Mouse (Mus musculus) ES-E14 (cell line): ENCODE data around the gene Cd19. TPM values are rescaled to one million over a fixed set of nuclear protein-coding genes. Genes with fewer than 3 reads are reported as not detected.

Experiments used
- DNase-seq: peaks from one replicate; pipeline ENCODE4 v3.0.0-alpha.2; 2013; ENCODE audit warnings: low read depth, low spot score
- H3K27ac ChIP-seq: 2 replicates; pipeline ENCODE4 v1.5.1; 2012; ENCODE audit warnings: low read depth, mild to moderate bottlenecking, low read length, moderate library complexity, mixed read lengths; ENCODE audit not compliant: poor library complexity, insufficient read depth, severe bottlenecking
- H3K36me3 ChIP-seq: 2 replicates; pipeline ENCODE4 v1.6.1; 2012; ENCODE audit warnings: mild to moderate bottlenecking, low read length, moderate library complexity, mixed read lengths; ENCODE audit not compliant: control insufficient read depth, poor library complexity, insufficient read depth, severe bottlenecking
- H3K4me1 ChIP-seq, 2 experiments: fragments of 150-350 bp in 1 of 2; sonication (generic) in 1 of 2; 2 replicates each; pipeline ENCODE4 v1.6.1; 2012; ENCODE audit warnings: low read length in 2 of 2, mild to moderate bottlenecking in 1 of 2, mixed read lengths in 1 of 2; ENCODE audit not compliant: control insufficient read depth in 2 of 2, insufficient read depth in 2 of 2, poor library complexity in 1 of 2
- H3K4me3 ChIP-seq, 2 experiments: fragments of 150-350 bp in 1 of 2; sonication (generic) in 1 of 2; 2 replicates each; pipeline ENCODE4 v1.5.1; 2012; ENCODE audit warnings: low read length in 2 of 2, low read depth in 1 of 2, mild to moderate bottlenecking in 1 of 2, mixed read lengths in 1 of 2; ENCODE audit not compliant: insufficient read depth in 1 of 2, poor library complexity in 1 of 2, severe bottlenecking in 1 of 2
- H3K9ac ChIP-seq: 2 replicates; pipeline ENCODE4 v1.6.1; 2012; ENCODE audit warnings: low read depth, mild to moderate bottlenecking, low read length, mixed read lengths; ENCODE audit not compliant: poor library complexity, insufficient read depth, severe bottlenecking
- H3K9me3 ChIP-seq: fragments of 150-350 bp; sonication (generic); 2 replicates; pipeline ENCODE4 v1.6.1; 2012; ENCODE audit warnings: low read depth, mild to moderate bottlenecking, low read length; ENCODE audit not compliant: control insufficient read depth, insufficient read depth
- CHD2 ChIP-seq: IDR thresholded peaks from 2 replicates; pipeline ENCODE4 v1.6.1; 2014; ENCODE audit warnings: mild to moderate bottlenecking, low read depth, low read length, inconsistent platforms
- HCFC1 ChIP-seq: IDR thresholded peaks from 2 replicates; pipeline ENCODE4 v1.6.1; 2012; ENCODE audit warnings: low read length, inconsistent platforms, borderline replicate concordance; ENCODE audit not compliant: insufficient read depth
- MAFK ChIP-seq: IDR thresholded peaks from 2 replicates; pipeline ENCODE4 v1.6.1; 2014; ENCODE audit warnings: mild to moderate bottlenecking, low read depth, low read length, inconsistent platforms; ENCODE audit not compliant: insufficient read depth
- ZC3H11A ChIP-seq: IDR thresholded peaks from 2 replicates; pipeline ENCODE4 v1.6.1; 2012; ENCODE audit warnings: low read depth, mild to moderate bottlenecking, inconsistent platforms, low read length, borderline replicate concordance
- ZNF384 ChIP-seq: IDR thresholded peaks from 2 replicates; pipeline ENCODE4 v1.6.1; 2012; ENCODE audit warnings: low read depth, low read length, inconsistent platforms
- in situ Hi-C, 2 experiments: fragments of 600-800 bp; cut with MboI; formaldehyde crosslinking; loops; one replicate each; pipeline ENCODE4 v1.15.1; 2025; ENCODE audit warnings: low sequenced_read_pairs in 2 of 2, inconsistent platforms in 1 of 2; ENCODE audit not compliant: unreplicated experiment in 2 of 2
- total RNA-seq: library from RNA; depleted of rRNA; stranded (reverse); fragments of 300-350 nt; gene quantifications from 2 replicates; pipeline ENCODE4 v1.2.3, GENCODE M21; 2012

Gene Cd19
- total RNA-seq, 1 experiment = 0.49 TPM

DNA sequence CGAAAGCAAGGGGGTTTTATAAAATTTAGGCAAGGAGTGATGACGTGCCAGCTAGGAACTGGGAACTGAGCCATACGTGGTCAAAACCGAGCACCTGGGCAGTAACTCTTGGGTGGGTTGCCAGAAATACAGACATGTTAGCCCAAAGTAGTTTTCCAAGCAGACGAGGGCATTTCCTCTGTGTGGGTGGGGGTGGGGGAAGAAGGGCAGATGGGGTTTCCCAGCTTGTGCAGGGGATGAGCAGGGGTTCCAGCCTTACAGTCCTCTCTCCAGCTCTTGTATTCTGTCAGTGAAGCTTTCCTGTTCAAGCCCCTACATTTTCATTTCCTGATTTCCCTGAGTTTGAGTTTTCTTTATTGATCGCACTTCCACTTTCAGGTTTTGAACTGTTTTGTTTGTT, 9.5 kb upstream of the Cd19 start:
- Histone ChIP-seq H3K4me3 (no peak overlapping the region), H3K27ac (no peak overlapping the region), H3K9ac (no peak overlapping the region), H3K4me1 (peaks cover 2 to 8% of the 10 kb centered on the region in 2 experiments; a peak in 1 of 4 replicates), H3K9me3 (no peaks in the 10 kb centered on the region), H3K36me3 (no peaks in the 10 kb centered on the region)
- no peak for DNase-seq
- in situ Hi-C loops = no loop called here
- TF ChIP-seq ZC3H11A = no peak

DNA sequence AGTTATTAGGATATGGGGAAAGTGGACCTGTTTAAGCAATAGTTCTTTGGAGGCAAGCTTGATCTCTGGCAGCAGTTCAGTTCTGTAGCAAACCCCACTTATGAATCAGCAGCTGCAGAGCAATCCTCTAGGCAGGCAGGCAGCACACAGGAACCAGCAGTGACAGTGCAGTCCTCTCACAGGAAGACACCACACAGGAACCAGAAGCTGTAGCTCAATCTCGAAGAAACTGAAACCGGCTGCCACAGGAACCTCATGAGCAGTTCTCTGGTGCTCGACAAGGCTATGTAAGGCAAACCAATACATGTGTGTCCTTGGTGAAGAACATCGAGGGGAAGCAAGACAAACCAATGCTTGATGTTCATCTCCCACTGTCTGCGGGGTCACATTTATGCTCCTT, 7.1 kb upstream of the Cd19 start:
- H3K36me3 ChIP-seq = no peaks in the 10 kb centered on the region
- in situ Hi-C loops = no loop called here
- no peak overlapping the region for H3K27ac ChIP-seq
- no peaks in the 10 kb centered on the region for H3K4me1 ChIP-seq
- H3K9me3 ChIP-seq = no peaks in the 10 kb centered on the region
- TF ChIP-seq HCFC1 (no peak), ZC3H11A (no peak), MAFK (no peak), CHD2 (no peak), ZNF384 (no peak)
- H3K9ac ChIP-seq = no peak overlapping the region
- H3K4me3 ChIP-seq = no peak overlapping the region
- no peak for DNase-seq

DNA sequence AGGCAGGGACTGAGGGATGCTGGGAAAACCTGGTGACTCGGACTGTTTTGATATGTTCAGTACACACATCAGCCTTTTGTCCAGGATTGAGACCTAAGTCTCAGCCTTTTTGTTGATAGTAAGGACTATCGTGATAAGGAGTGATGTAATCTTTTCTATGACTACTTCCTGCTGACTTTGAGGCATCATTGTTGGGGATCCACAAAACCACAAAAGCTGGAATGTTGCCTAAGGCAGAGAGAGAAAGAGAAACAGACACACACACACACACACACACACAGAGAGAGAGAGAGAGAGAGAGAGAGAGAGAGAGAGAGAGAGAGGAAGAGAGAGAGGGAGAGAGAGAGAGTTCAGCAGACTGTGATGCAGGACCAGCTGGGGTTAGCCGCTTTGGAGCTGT, 3.8 kb upstream of the Cd19 start:
- Histone ChIP-seq H3K4me1 (peaks cover 0 to 2% of the 10 kb centered on the region in 2 experiments; a peak in 1 of 4 replicates), H3K36me3 (no peaks in the 10 kb centered on the region), H3K27ac (no peak overlapping the region), H3K4me3 (no peak overlapping the region), H3K9ac (no peak overlapping the region), H3K9me3 (no peaks in the 10 kb centered on the region)
- in situ Hi-C loops = no loop called here
- no peak for DNase-seq
- TF ChIP-seq HCFC1 (no peak), ZC3H11A (no peak), ZNF384 (no peak), MAFK (no peak), CHD2 (no peak)

DNA sequence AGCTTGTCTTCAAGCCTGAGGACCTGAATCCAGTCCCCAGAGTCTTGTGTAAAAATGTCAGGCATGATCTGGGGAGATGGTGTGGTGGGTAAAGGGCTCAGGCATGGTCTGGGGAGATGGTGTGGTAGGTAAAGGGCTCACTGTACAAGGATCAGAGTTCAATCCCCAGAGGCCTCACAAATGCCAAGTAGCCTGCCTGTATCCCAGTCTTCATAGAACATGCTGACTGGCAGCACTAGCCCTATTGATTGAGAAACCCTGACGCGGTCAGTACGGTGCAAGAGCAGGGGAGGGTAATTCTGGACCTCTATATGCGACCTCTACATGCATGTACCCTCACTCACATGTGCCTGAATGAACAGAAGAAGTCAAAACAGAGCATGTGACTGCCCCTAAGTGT, 2.9 kb upstream of the Cd19 start:
- Histone ChIP-seq H3K9me3 (no peaks in the 10 kb centered on the region), H3K27ac (no peak overlapping the region), H3K4me3 (no peak overlapping the region), H3K4me1 (peaks cover 0 to 2% of the 10 kb centered on the region in 2 experiments; a peak in 1 of 4 replicates), H3K9ac (no peak overlapping the region), H3K36me3 (no peaks in the 10 kb centered on the region)
- TF ChIP-seq CHD2 = no peak
- no peak for TF ChIP-seq ZNF384
- no peak for TF ChIP-seq MAFK
- no peak for TF ChIP-seq HCFC1
- TF ChIP-seq ZC3H11A = no peak
- no peak for DNase-seq
- in situ Hi-C loops = no loop called here

DNA sequence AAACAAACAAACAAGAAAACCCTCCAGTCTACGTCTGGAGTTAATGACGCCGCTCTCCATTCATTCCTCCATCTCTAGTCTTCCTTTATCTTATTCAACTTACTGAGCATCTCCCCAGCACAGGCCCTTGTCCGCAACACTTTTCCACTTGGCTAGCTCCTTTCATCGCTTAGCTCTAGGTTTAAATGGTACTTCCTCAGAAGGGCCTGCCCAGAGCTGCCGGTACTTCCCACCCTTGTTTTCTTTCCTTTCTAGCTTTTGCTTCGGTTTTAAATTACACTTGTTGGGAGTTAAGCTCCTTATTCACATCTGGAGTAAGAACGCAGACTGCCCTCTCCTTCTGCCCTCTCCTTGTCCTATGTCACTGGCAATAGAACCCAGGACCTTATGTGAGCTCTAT, 2.4 kb upstream of the Cd19 start:
- no peak for TF ChIP-seq MAFK
- no peak for TF ChIP-seq ZC3H11A
- no peak for TF ChIP-seq HCFC1
- TF ChIP-seq CHD2 = no peak
- TF ChIP-seq ZNF384 = no peak
- Histone ChIP-seq H3K27ac (no peak overlapping the region), H3K4me1 (peaks cover 0 to 2% of the 10 kb centered on the region in 2 experiments; a peak in 1 of 4 replicates), H3K36me3 (no peaks in the 10 kb centered on the region), H3K9ac (no peak overlapping the region), H3K4me3 (no peak overlapping the region), H3K9me3 (no peaks in the 10 kb centered on the region)
- DNase-seq = no peak
- in situ Hi-C loops = no loop called here
